Mouse (Mus musculus) heart, adult 18-20 months (tissue): ENCODE data around the gene Rpl6. TPM values are rescaled to one million over a fixed set of nuclear protein-coding genes. Genes with fewer than 3 reads are reported as not detected.

ENCODE experiments used
- total RNA-seq, 2 experiments: library from RNA; stranded (reverse); gene quantifications; 2 replicates each; pipeline ENCODE4 v1.2.3; 2021

The Rpl6 gene
- total RNA-seq, 2 experiments from 2014 or later, result 479 to 585 TPM

Other genes starting within 250 kb of the Rpl6 start
- gene Rph3a, start 194.4 kb upstream of the Rpl6 start, total RNA-seq, result not detected
- 100 to 1,000 TPM; 172 to 174 TPM for gene Ptpn11, start 13.1 kb upstream of the Rpl6 start, total RNA-seq
- 10 to 100 TPM; 23.2 to 23.4 TPM for gene Hectd4, start 15.7 kb downstream of the Rpl6 start, total RNA-seq
- gene Trafd1, start 181.2 kb downstream of the Rpl6 start, total RNA-seq, result 10 to 100 TPM; 61.2 to 68.8 TPM
- gene Naa25, start 193.5 kb downstream of the Rpl6 start, total RNA-seq, result 10 to 100 TPM; 22.4 to 23.1 TPM
- 10 to 100 TPM; 12.0 to 14.9 TPM for gene Tmem116, start 247.4 kb downstream of the Rpl6 start, total RNA-seq
- gene Erp29, start 248.0 kb downstream of the Rpl6 start, total RNA-seq, result 10 to 100 TPM; 68.2 to 68.6 TPM